Mouse (Mus musculus) megakaryocyte, embryonic 14.5 days (primary cell): ENCODE measurements around the gene Psmb6.

Source experiments
- FLI1 ChIP-seq: IDR thresholded peaks from 2 replicates; pipeline ENCODE4 v1.6.1; 2012; ENCODE audit warnings: low read length, inconsistent platforms, mixed read lengths
- GATA1 ChIP-seq: IDR thresholded peaks from 3 replicates; pipeline ENCODE4 v1.6.1; 2012; ENCODE audit warnings: mixed read lengths, low read length, inconsistent platforms, borderline replicate concordance

DNA sequence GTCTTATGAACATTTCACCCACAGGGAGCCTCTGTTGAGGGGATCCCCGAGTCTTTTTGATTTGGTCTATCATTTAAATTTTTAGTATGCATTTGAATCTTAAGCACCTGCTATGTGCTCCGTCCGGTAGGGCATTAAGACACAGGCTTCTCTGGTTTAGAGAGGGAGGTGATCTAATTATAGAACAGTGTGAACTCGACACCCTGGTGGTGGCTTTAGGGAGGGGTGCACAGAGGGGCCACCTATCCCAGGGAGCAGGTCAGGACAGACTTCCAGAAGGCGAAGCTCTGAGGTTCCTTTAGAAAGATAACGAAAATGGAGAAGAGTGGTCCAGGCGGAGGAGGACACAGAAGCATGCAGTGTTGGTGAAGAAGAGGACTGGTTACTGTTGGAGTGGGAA is 19.3 kb downstream of the Psmb6 start:
- TF ChIP-seq GATA1 = no peak
- no peak for TF ChIP-seq FLI1
